Mouse (Mus musculus) liver, postnatal 0 days (tissue): Measurements from ENCODE around the gene Dnajb5. TPM values are rescaled to one million over a fixed set of nuclear protein-coding genes. Genes with fewer than 3 reads are reported as not detected.
A peak's percentile ranks its signal among the peaks of the same experiment; 100 is the strongest.

ENCODE experiments used
- ATAC-seq: fragments of 200-750 bp; cut with Nextera tagmentation; 2 replicates; pipeline ENCODE4 v1.8.0; 2017; ENCODE audit warnings: mild to moderate bottlenecking, moderate library complexity
- DNase-seq: peaks from one replicate; pipeline ENCODE4 v3.0.0-alpha.2; 2016
- H3K27ac ChIP-seq: fragments of 300-500 bp; sonication (generic); 2 replicates; pipeline ENCODE4 v1.5.1; 2014; ENCODE audit warnings: antibody characterized with exemption, moderate library complexity, mild to moderate bottlenecking, low read depth
- H3K27me3 ChIP-seq: fragments of 300-500 bp; sonication (generic); 2 replicates; pipeline ENCODE4 v1.6.1; 2014; ENCODE audit warnings: low read length, control low read depth, mixed read lengths; ENCODE audit not compliant: insufficient read depth
- H3K36me3 ChIP-seq: fragments of 300-500 bp; sonication (generic); replicated peaks from 2 replicates; pipeline ENCODE4 v1.6.1; 2014; ENCODE audit warnings: mild to moderate bottlenecking, control low read depth, low read length, moderate library complexity, mixed read lengths; ENCODE audit not compliant: insufficient read depth
- H3K4me1 ChIP-seq: fragments of 300-500 bp; sonication (generic); 2 replicates; pipeline ENCODE4 v1.6.1; 2014; ENCODE audit warnings: antibody characterized with exemption, mild to moderate bottlenecking, control low read depth; ENCODE audit not compliant: insufficient read depth
- H3K4me2 ChIP-seq: fragments of 300-500 bp; sonication (generic); 2 replicates; pipeline ENCODE4 v1.6.1; 2014; ENCODE audit warnings: low read depth, mild to moderate bottlenecking, low read length, moderate library complexity, mixed read lengths
- H3K4me3 ChIP-seq: fragments of 300-500 bp; sonication (generic); 2 replicates; pipeline ENCODE4 v1.5.1; 2014; ENCODE audit warnings: low read depth, low read length
- H3K9ac ChIP-seq: fragments of 300-500 bp; sonication (generic); replicated peaks from 2 replicates; pipeline ENCODE4 v1.6.1; 2014; ENCODE audit warnings: mild to moderate bottlenecking, moderate library complexity
- H3K9me3 ChIP-seq: fragments of 300-500 bp; sonication (generic); 2 replicates; pipeline ENCODE4 v1.6.1; 2016; ENCODE audit warnings: mild to moderate bottlenecking, control low read depth, low read length, mixed read lengths
- CTCF ChIP-seq: sonication (generic); IDR thresholded peaks from 2 replicates; pipeline ENCODE4 v1.5.1; 2016; ENCODE audit warnings: antibody characterized with exemption, low read depth
- EP300 ChIP-seq: IDR thresholded peaks from 2 replicates; pipeline ENCODE4 v1.6.1; 2016; ENCODE audit warnings: antibody characterized with exemption, low read depth, mild to moderate bottlenecking
- WGBS: fragments of 180-500 bp; shearing (Covaris S2); extraction: QIAGEN DNeasy Blood & Tissue Kit; methylation state at CpG from one replicate; pipeline ENCODE4 v1.1.7; 2014; ENCODE audit not compliant: insufficient replicate concordance; 5-methylcytosine and 5-hydroxymethylcytosine counted together
- polyA plus RNA-seq: library from polyadenylated mRNA; unstranded; fragments of >200 nt; fragmentation: Nextera tagmentation; extraction: Ambion mirVana; gene quantifications from 2 replicates; pipeline ENCODE4 v1.2.1, GENCODE M21; 2015

The Dnajb5 gene
- 0.73 and 1.0 TPM in 2 replicates for polyA plus RNA-seq

DNA sequence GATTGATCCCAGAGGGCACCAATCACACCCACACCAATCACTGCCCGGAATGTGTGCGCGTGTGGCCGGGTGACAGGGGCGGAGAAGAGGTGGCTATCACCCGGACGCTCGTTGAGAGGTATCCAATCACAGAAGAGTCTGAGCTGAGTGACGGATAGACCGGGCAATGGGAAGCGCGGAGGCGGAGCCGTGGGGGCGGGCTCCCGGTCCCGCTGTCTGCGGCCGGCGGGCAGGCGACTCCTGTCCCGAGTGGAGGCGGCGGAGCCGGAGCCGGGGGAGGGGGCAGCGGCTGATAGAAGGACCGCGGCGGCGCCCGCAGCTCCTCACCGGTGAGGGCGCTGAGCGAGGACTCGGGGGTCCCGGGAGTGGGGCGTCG lies at the start of gene Dnajb5:
TSS of gene Dnajb5 (plus strand) at position 139 of the 376 bp plus-strand sequence.
- ATAC-seq (peak; percentile 97), DNase-seq (peak; percentile 93)
- Histone ChIP-seq H3K36me3 (no peaks in the 10 kb centered on the region), H3K27me3 (peaks cover 21% of the 10 kb centered on the region), H3K4me1 (peaks cover 10% of the 10 kb centered on the region), H3K9me3 (no peaks in the 10 kb centered on the region), H3K4me3 (peak within 1 kb of the TSS; percentile 74), H3K9ac (peak within 1 kb of the TSS; percentile 86), H3K27ac (peak within 1 kb of the TSS; percentile 94), H3K4me2 (peak within 1 kb of the TSS; percentile 91)
- 0% methylated on average over 36 of the region's 39 CpGs for WGBS
- TF ChIP-seq CTCF (no peak), EP300 (peak; percentile 48)

DNA sequence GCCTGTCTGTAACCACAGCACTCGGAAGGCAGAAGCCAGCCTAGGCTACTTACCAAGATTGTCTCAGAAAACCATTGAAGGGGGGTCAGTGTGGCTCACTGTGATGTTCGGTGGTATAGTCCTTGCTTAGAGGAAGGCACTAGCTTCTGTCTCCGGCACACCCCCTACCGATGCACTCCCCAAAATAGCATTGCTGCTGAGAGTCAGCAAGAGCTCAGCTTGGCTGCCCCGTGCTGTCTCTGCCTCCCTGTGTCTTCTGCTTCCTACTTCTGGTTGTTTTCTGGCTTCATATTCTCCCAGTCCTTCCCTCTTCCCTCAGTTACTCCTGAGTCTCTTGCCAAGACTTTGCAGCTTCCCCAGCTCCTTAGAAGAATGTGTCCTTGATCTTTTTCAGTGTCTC lies 48.7 kb upstream of the Dnajb5 start:
- Histone ChIP-seq H3K9ac (no peak overlapping the region), H3K4me1 (no peaks in the 10 kb centered on the region), H3K4me2 (no peak overlapping the region), H3K36me3 (no peaks in the 10 kb centered on the region), H3K4me3 (no peak overlapping the region), H3K27me3 (no peaks in the 10 kb centered on the region), H3K27ac (no peak overlapping the region), H3K9me3 (no peaks in the 10 kb centered on the region)
- DNase-seq = no peak
- no peak for ATAC-seq
- 49% methylated on average over 5 of the region's 5 CpGs for WGBS
- TF ChIP-seq CTCF (no peak), EP300 (no peak)

DNA sequence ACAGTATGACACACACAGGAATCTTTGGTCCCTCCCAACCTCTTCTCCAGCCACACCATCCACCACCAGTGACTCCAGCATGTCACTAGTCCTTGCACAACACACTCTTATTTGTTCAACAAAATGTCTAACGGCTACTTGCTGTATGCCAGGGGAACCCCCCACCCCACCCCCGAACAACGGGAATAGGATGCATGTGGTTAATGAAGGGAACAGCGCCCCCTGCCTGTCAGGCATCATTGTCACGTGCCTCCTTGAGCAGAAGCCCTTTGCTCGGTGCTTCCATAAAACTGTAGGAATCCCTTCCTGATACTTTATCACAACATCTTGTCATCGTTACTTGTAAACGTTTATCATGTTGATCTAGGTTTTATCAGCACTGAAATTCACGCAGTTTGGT lies 47.4 kb upstream of the Dnajb5 start:
- H3K4me1 ChIP-seq = no peaks in the 10 kb centered on the region
- WGBS = 40% methylated on average over 9 of the region's 9 CpGs
- no peak for TF ChIP-seq EP300
- peak; percentile 84 for TF ChIP-seq CTCF
- no peak for ATAC-seq
- H3K4me2 ChIP-seq = no peak overlapping the region
- no peak overlapping the region for H3K27ac ChIP-seq
- no peak overlapping the region for H3K4me3 ChIP-seq
- no peaks in the 10 kb centered on the region for H3K36me3 ChIP-seq
- H3K9ac ChIP-seq = no peak overlapping the region
- DNase-seq = peak; percentile 73
- no peaks in the 10 kb centered on the region for H3K27me3 ChIP-seq
- no peaks in the 10 kb centered on the region for H3K9me3 ChIP-seq

DNA sequence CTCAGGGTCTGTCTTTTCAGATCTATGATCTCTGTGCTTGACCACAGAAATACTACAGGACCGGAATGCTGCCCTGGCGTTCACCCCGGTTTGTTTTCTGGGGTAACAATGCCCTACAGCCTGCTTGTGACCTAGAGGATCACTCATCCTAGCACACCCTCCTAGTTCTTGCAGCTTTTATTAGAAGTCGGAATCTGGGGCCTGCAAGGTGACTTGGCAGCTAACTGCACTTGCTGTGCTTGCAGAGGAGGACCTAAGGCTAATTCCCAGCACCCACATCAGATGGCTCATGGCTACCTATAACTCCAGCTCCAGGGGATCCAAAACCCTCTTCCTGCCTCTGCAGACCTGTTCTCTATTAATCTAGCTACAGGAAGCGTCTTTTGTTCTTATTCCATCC lies 46.9 kb upstream of the Dnajb5 start:
- no peaks in the 10 kb centered on the region for H3K27me3 ChIP-seq
- H3K36me3 ChIP-seq = no peaks in the 10 kb centered on the region
- H3K4me2 ChIP-seq = no peak overlapping the region
- 87% methylated on average over 5 of the region's 5 CpGs for WGBS
- no peak overlapping the region for H3K9ac ChIP-seq
- DNase-seq (no peak), ATAC-seq (no peak)
- TF ChIP-seq EP300 = no peak
- TF ChIP-seq CTCF = no peak
- H3K4me1 ChIP-seq = no peaks in the 10 kb centered on the region
- H3K9me3 ChIP-seq = no peaks in the 10 kb centered on the region
- H3K27ac ChIP-seq = no peak overlapping the region
- H3K4me3 ChIP-seq = no peak overlapping the region

DNA sequence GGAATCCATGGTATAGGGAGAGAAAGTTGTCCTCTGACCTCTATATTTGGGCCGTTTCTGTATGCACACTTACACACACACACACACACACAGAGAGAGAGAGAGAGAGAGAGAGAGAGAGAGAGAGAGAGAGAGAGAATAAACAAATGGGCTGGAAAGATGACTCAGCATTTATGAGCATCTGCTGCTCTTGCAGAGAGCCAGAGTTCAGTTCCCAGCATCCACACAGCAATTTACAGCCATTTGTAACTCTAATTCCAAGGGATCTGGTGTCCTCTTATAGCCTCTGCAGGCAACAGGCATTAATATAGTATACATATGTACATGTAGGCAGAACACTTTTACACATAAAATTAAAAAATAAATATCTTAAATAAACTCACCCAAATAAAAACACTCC lies 45.7 kb upstream of the Dnajb5 start:
- Histone ChIP-seq H3K36me3 (no peaks in the 10 kb centered on the region), H3K9ac (no peak overlapping the region), H3K4me2 (no peak overlapping the region), H3K9me3 (no peaks in the 10 kb centered on the region), H3K4me3 (no peak overlapping the region), H3K27me3 (no peaks in the 10 kb centered on the region), H3K4me1 (no peaks in the 10 kb centered on the region), H3K27ac (no peak overlapping the region)
- WGBS = 46% methylated on average over 1 of the region's 1 CpGs
- ATAC-seq (no peak), DNase-seq (no peak)
- TF ChIP-seq CTCF (no peak), EP300 (no peak)

DNA sequence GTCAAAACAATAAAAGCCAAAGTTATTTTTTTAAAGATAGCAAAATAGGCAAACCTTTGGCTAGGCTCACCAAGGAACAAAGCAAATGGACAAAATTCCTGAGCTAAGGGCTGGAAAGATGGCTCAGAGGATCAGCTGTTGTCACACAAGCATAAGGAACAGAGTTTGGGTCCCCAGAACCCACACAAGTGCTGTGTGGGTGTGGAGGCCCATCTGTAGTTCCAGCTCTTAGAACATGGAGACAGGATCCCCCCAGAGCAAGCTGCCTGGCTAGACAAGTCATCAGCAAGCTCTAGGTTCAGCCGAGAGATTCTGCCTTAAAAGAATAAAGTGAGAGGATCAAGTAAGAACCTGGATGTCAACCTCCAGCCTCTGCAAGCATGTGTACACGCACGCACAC lies 45.1 kb upstream of the Dnajb5 start:
- WGBS = 79% methylated on average over 3 of the region's 3 CpGs
- no peaks in the 10 kb centered on the region for H3K9me3 ChIP-seq
- H3K9ac ChIP-seq = no peak overlapping the region
- H3K27ac ChIP-seq = no peak overlapping the region
- no peak overlapping the region for H3K4me2 ChIP-seq
- TF ChIP-seq EP300 (no peak), CTCF (no peak)
- no peak for DNase-seq
- no peaks in the 10 kb centered on the region for H3K4me1 ChIP-seq
- H3K4me3 ChIP-seq = no peak overlapping the region
- H3K36me3 ChIP-seq = no peaks in the 10 kb centered on the region
- no peaks in the 10 kb centered on the region for H3K27me3 ChIP-seq
- no peak for ATAC-seq

DNA sequence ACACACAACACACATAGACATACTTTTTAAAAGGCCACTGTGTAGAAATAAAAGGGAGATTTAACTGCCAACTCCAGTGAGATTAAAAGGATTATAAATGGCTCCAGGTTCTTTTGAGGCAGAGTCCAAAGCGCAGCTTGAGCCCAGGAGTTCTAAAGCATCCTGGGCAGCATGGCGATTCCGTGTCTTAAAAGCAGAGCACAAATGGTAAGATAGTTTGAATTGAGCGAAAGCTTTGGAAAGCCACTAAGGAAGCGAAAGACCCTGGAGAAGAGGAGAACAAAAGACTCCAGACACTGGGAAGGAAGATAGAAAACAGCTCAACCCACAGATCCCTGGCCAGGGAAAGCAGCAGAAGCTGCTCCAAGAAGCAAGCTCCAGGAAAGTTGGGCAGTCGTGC lies 44.6 kb upstream of the Dnajb5 start:
- no peak overlapping the region for H3K4me3 ChIP-seq

More for the DNA sequence above, 44.6 kb upstream of the Dnajb5 start:
- DNase-seq (no peak), ATAC-seq (no peak)
- no peak overlapping the region for H3K27ac ChIP-seq
- no peaks in the 10 kb centered on the region for H3K4me1 ChIP-seq
- H3K36me3 ChIP-seq = no peaks in the 10 kb centered on the region
- H3K9ac ChIP-seq = no peak overlapping the region
- no peaks in the 10 kb centered on the region for H3K9me3 ChIP-seq
- 78% methylated on average over 6 of the region's 6 CpGs for WGBS
- H3K4me2 ChIP-seq = no peak overlapping the region
- TF ChIP-seq CTCF = no peak
- no peak for TF ChIP-seq EP300
- no peaks in the 10 kb centered on the region for H3K27me3 ChIP-seq
